Mouse (Mus musculus) embryonic facial prominence, embryonic 10.5 days (tissue): ENCODE measurements around the gene Chchd5. TPM values are rescaled to one million over a fixed set of nuclear protein-coding genes. Genes with fewer than 3 reads are reported as not detected.

Experiments
- DNase-seq: peaks from one replicate; pipeline ENCODE4 v3.0.0-alpha.2; 2017; ENCODE audit warnings: low spot score
- H3K27ac ChIP-seq: fragments of 300-500 bp; sonication (generic); replicated peaks from 2 replicates; pipeline ENCODE4 v1.5.1; 2016; ENCODE audit warnings: mild to moderate bottlenecking
- H3K27me3 ChIP-seq: fragments of 300-500 bp; sonication (generic); replicated peaks from 2 replicates; pipeline ENCODE4 v1.6.1; 2016; ENCODE audit warnings: low read depth, mild to moderate bottlenecking; ENCODE audit not compliant: poor library complexity, severe bottlenecking
- H3K36me3 ChIP-seq: fragments of 300-500 bp; sonication (generic); replicated peaks from 2 replicates; pipeline ENCODE4 v1.6.1; 2016; ENCODE audit warnings: mild to moderate bottlenecking, moderate library complexity
- H3K4me1 ChIP-seq: fragments of 300-500 bp; sonication (generic); 2 replicates; pipeline ENCODE4 v1.6.1; 2016
- H3K4me3 ChIP-seq: fragments of 300-500 bp; sonication (generic); 2 replicates; pipeline ENCODE4 v1.5.1; 2016; ENCODE audit warnings: mild to moderate bottlenecking, moderate library complexity
- H3K9me3 ChIP-seq: fragments of 300-500 bp; sonication (generic); 2 replicates; pipeline ENCODE4 v1.6.1; 2016; ENCODE audit warnings: mild to moderate bottlenecking
- WGBS: fragments of 180-500 bp; shearing (Covaris S2); methylation state at CpG from one replicate; pipeline ENCODE4 v1.1.7; 2016; 5-methylcytosine and 5-hydroxymethylcytosine counted together
- polyA plus RNA-seq: library from polyadenylated mRNA; unstranded; fragments of >200 nt; fragmentation: Nextera tagmentation; extraction: Ambion mirVana; gene quantifications from 2 replicates; pipeline ENCODE4 v1.2.1, GENCODE M21; 2016

Gene Chchd5
- polyA plus RNA-seq, 1 experiment from 2014 or later: 29.0 TPM

DNA sequence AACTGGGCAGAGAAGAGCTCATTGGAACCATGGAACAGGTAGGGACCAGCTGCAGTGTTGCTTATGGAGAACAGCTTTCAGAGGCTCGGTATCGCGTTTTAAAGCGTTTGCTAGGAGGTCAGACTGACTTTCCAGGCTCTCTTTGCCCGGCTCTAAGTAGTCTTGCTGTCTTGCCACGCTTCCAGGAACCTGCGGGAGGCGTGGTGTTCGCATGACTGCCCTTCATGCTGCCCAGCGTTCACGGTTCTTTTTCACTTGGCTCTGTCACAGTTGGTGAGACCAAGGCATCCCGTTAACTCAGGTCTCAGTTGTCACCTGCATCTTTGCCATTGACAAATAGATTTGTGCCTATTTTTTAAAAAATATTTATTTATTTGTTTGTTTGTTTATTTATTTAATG is 11.4 kb upstream of the Chchd5 start:
- no peaks in the 10 kb centered on the region for H3K4me1 ChIP-seq
- no peak overlapping the region for H3K27ac ChIP-seq
- H3K9me3 ChIP-seq: no peaks in the 10 kb centered on the region
- no peak overlapping the region for H3K4me3 ChIP-seq
- peaks cover 100% of the 10 kb centered on the region for H3K36me3 ChIP-seq
- no peaks in the 10 kb centered on the region for H3K27me3 ChIP-seq
- no peak for DNase-seq
- WGBS: 94% methylated on average over 12 of the region's 12 CpGs

DNA sequence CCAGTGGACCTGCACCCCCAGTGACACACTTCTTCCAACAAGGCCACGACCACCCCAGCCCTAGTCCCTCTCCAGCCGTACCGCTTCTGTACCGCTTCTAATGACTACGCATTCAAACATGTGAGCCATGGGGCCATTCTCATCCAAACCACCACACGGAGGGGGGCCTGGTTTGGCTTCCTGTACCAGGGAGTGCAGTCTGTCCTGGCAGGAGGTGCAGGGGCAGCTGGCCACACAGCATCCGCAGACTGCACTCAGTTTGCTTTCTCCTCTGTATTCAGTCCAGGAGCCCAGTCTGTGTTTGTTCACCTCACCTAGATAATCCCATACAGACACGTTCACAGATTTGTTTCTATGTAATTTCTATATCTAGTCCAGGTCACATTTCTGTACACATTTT is 7.5 kb upstream of the Chchd5 start:
- H3K9me3 ChIP-seq: no peaks in the 10 kb centered on the region
- WGBS: 98% methylated on average over 8 of the region's 8 CpGs

DNA sequence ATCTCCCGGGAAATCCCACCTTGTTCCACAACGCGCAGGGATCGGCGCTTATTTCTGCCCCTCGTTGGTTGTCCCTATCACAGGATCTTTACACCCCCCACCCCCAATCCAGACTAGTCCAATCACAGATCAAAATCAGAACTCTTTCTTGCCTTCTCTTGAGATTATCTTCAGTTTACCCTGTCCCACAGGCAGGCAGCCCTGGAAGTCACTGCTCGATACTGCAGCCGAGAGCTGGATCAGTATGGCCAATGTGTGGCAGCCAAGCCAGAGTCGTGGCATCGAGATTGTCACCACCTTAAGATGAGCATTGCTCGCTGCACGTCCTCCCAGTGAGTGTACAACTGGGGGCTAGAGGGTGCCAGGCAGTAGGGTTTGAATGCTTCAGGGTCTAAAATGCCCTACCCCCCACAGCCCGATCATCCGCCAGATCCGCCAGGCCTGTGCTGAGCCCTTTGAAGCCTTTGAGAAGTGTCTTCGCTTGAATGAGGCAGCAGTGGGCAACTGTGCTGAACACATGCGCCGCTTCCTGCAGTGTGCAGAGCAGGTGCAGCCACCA is 566 bp downstream of the Chchd5 start:
- no peak for DNase-seq
- Histone ChIP-seq H3K4me3 (peak overlapping the region; percentile 77), H3K36me3 (peaks cover 75% of the 10 kb centered on the region), H3K27ac (peak overlapping the region; percentile 90), H3K9me3 (peaks cover 10% of the 10 kb centered on the region), H3K4me1 (peaks cover 18% of the 10 kb centered on the region), H3K27me3 (no peaks in the 10 kb centered on the region)
- WGBS: 42% methylated on average over 18 of the region's 18 CpGs

More for the DNA sequence above, 7.5 kb upstream of the Chchd5 start:
- H3K4me1 ChIP-seq: no peaks in the 10 kb centered on the region
- no peaks in the 10 kb centered on the region for H3K27me3 ChIP-seq
- DNase-seq: no peak
- peaks cover 100% of the 10 kb centered on the region for H3K36me3 ChIP-seq
- H3K27ac ChIP-seq: no peak overlapping the region
- H3K4me3 ChIP-seq: no peak overlapping the region

DNA sequence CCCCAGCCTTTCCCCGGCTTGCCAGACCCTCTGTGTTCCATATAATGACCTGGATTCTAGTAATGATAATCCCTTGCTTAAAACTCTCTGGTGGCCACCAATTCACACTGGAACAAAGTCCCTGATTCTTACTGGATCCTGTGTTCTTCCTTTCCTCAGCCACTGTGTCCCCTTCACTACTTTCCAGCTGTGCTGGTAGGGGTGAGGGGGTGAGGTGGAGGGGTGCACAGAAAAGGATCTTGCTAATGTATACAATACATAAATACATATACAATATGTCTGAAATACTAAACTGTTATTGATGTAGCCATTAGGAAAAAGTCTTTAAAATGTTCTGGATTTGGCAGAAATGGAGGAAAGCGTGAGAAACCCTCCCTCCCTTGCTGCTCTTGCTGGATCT is 1.3 kb downstream of the Chchd5 start:
- no peak for DNase-seq
- Histone ChIP-seq H3K36me3 (peaks cover 68% of the 10 kb centered on the region), H3K27me3 (no peaks in the 10 kb centered on the region), H3K9me3 (peaks cover 10% of the 10 kb centered on the region), H3K4me3 (peak overlapping the region; percentile 77), H3K27ac (peak overlapping the region; percentile 90), H3K4me1 (peaks cover 18% of the 10 kb centered on the region)
- 94% methylated on average over 2 of the region's 2 CpGs for WGBS

DNA sequence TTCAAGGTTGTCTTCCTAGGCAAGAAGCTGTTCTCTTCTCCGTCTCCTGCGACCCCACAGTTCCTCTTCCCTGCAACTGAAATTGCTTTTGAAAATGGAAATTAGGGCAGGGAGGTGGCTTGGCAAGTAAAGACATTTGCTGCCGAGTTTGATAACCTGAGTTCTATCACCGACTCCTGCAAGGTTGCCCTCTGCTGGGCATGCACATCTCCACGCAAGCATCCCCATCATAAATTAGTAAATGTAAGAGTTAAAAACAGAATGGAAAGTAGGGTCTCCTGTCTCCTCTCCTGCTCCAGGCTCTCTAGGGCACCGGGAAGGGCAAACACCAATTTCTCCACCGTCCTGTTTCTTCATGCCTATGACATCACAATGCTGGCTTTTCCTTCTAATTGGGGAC is 2.7 kb downstream of the Chchd5 start:
- Histone ChIP-seq H3K36me3 (peaks cover 53% of the 10 kb centered on the region), H3K27ac (no peak overlapping the region), H3K4me3 (no peak overlapping the region), H3K4me1 (peaks cover 18% of the 10 kb centered on the region), H3K9me3 (peaks cover 10% of the 10 kb centered on the region), H3K27me3 (no peaks in the 10 kb centered on the region)
- 93% methylated on average over 7 of the region's 7 CpGs for WGBS
- no peak for DNase-seq

DNA sequence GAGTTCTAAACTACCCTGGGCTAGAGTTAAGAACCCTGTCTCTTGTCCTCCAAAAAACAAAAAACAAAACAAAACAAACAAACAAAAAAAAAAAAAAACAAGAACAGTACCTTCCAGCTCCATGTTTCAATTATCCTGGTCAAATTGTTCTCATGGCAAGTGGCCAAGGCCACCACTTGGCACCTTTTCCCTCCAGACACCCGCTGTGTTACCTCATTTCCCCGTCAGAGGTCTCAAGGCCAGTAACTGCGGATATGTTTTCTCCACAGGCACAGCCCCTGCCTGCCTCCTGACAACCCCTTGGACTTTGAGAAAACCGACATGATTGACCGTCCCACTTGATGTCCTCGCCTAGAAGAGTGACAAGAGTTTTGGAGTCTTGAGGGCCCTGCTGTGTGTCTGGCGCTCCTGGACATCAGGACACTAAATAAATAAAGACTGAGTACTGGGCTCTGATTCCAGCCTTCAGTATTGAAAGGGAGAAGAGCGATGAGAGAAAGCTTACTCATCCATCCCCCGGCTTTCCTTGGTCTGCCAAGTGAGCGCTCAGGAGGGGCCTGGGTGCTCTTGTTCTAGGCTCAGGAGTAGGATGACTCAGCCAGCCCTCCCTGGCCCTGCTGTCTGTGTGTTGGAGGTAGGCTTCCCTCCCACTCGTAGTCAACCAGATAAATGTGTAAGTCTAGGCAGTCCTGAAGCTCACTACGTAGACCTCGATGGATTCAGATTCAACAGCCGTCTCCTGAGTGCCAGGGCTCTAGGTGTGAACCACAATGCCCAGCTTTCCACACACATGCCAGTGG is 3.7 kb downstream of the Chchd5 start:
- DNase-seq: no peak

DNA sequence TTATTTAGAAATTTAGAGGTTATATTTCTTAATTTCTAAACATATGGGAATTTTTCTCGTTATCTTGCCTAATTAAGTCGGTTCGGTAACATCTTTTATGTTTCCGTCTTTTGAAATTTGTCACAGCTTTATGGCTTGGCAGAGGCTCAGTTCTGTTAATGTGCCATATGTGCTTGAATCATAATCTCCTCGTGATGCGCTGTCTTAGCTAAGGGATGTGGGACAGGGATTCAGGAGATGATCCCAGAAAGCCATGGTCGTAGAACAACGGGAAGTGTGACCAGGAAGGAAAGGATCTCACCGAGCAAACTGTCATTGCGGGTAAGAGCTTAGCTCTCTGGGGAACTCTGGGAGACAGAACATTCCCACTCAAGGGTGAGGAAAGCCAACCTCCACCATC is 10.4 kb downstream of the Chchd5 start:
- no peak overlapping the region for H3K27ac ChIP-seq
- no peaks in the 10 kb centered on the region for H3K27me3 ChIP-seq
- H3K4me1 ChIP-seq: no peaks in the 10 kb centered on the region
- no peak for DNase-seq
- 91% methylated on average over 10 of the region's 10 CpGs for WGBS
- no peaks in the 10 kb centered on the region for H3K9me3 ChIP-seq
- no peak overlapping the region for H3K4me3 ChIP-seq
- no peaks in the 10 kb centered on the region for H3K36me3 ChIP-seq

More for the DNA sequence above, 3.7 kb downstream of the Chchd5 start:
- H3K27ac ChIP-seq: no peak overlapping the region
- no peaks in the 10 kb centered on the region for H3K27me3 ChIP-seq
- peaks cover 44% of the 10 kb centered on the region for H3K36me3 ChIP-seq
- 96% methylated on average over 14 of the region's 14 CpGs for WGBS
- peaks cover 10% of the 10 kb centered on the region for H3K9me3 ChIP-seq
- peaks cover 18% of the 10 kb centered on the region for H3K4me1 ChIP-seq
- no peak overlapping the region for H3K4me3 ChIP-seq

DNA sequence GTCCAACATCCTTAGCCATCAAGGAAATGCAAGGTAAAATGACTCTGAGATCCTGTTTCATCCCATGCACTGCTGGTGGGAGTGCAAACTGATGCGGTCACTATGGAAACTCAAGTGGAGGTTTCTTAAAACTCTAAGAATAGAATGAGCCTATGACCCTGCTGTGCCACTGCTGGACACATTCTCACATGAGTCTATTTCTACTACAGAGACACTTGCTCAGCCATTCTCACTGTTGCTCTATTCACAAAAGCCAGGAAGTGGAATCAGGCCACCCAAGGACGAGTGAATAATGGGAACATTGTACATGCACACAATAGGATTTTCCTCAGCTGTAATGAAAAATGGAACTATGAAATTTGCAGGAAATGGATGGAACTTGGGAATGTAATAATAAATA is 19.3 kb downstream of the Chchd5 start:
- Histone ChIP-seq H3K27ac (no peak overlapping the region), H3K9me3 (no peaks in the 10 kb centered on the region), H3K4me1 (no peaks in the 10 kb centered on the region), H3K4me3 (no peak overlapping the region), H3K36me3 (no peaks in the 10 kb centered on the region), H3K27me3 (no peaks in the 10 kb centered on the region)
- no peak for DNase-seq
- WGBS: 56% methylated on average over 2 of the region's 2 CpGs

DNA sequence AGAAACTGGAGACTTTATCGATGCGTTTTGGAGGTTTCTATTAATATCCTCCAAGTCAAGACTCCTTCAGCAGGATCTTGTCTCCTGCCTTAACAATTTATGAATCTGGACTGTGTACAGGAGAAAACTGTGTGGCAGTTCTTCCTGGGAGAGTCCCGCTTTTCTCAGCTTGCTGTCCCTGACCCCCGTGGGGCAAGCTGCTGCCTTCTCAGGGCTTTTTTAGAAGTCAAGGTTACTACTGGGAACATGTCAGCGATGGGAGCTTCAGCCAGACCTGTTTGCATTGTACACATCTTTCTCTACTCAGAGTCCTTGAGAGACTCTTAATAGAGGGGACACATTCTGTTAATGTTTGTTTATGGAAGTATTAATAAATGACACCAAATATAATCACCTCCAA is 20.9 kb downstream of the Chchd5 start:
- no peaks in the 10 kb centered on the region for H3K27me3 ChIP-seq
- H3K4me1 ChIP-seq: no peaks in the 10 kb centered on the region
- H3K27ac ChIP-seq: no peak overlapping the region
- H3K36me3 ChIP-seq: no peaks in the 10 kb centered on the region
- H3K9me3 ChIP-seq: no peaks in the 10 kb centered on the region
- H3K4me3 ChIP-seq: no peak overlapping the region
- DNase-seq: no peak
- 87% methylated on average over 5 of the region's 5 CpGs for WGBS

DNA sequence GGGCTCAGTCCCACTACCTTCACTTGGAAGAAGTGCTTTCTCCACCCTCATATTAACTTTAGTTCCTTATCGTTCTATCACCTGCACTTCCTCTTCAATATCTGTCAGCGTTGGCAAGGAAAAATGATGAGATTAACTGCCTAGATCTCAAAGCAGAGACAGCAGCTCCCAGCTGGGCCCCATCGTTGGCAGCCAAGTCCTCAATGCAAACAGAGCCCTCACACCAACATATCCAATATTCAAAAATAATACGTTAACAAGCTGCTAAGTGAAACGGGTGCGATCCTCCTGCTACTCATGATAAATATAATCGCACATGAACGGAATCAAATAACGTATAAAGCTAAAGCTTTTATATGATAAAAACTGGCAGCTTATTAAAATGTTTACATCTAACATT is 21.6 kb downstream of the Chchd5 start:
- 90% methylated on average over 9 of the region's 9 CpGs for WGBS
- no peak overlapping the region for H3K4me3 ChIP-seq
- no peak overlapping the region for H3K27ac ChIP-seq
- no peak for DNase-seq
- H3K27me3 ChIP-seq: no peaks in the 10 kb centered on the region
- no peaks in the 10 kb centered on the region for H3K4me1 ChIP-seq
- H3K9me3 ChIP-seq: no peaks in the 10 kb centered on the region
- H3K36me3 ChIP-seq: no peaks in the 10 kb centered on the region

DNA sequence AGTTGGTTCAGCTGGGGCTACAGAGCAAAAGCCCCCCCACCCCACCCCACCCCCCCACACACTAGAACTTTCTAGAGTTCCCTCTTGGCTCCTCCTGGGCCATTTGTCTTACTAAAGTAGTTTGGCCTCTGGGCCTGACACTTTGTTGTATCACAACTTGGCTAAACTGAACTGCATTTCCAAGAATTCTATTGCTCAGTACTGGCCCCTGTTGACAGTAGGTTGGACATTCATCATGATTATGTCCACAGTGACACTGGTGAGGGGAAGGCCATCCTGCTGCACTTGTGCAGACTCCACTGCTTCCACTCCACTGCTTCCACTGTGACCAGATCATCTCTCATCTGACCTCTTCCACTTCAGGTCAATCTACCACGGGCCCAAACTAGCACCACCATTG is 23.3 kb downstream of the Chchd5 start:
- no peaks in the 10 kb centered on the region for H3K9me3 ChIP-seq

DNA sequence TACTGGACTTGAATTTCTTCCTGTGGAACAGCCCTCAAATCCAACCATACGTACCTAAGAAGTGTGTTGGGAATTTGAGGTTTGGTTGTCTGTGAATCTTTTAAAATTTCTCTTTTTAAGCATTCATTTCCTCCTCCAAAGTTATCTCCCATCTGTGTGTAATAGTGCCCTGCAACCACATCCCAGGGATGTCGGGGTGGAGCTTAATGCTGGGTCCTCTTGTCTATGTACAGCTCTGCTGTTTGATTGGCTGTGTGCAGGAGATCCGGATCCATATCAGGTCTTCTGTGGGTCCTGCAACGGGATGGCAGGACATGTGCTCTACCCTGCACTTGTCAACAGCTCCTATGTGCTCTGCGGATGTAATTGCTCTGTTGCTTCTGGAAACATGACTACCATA is 35.3 kb downstream of the Chchd5 start:
- WGBS: 78% methylated on average over 5 of the region's 5 CpGs

More for the DNA sequence above, 23.3 kb downstream of the Chchd5 start:
- DNase-seq: no peak
- Histone ChIP-seq H3K4me3 (no peak overlapping the region), H3K36me3 (no peaks in the 10 kb centered on the region), H3K4me1 (no peaks in the 10 kb centered on the region), H3K27me3 (no peaks in the 10 kb centered on the region), H3K27ac (no peak overlapping the region)
- 84% methylated on average over 1 of the region's 1 CpGs for WGBS

More for the DNA sequence above, 35.3 kb downstream of the Chchd5 start:
- DNase-seq: no peak
- Histone ChIP-seq H3K4me1 (no peaks in the 10 kb centered on the region), H3K4me3 (no peak overlapping the region), H3K27me3 (no peaks in the 10 kb centered on the region), H3K27ac (no peak overlapping the region), H3K9me3 (no peaks in the 10 kb centered on the region), H3K36me3 (no peaks in the 10 kb centered on the region)
